Mouse (Mus musculus) ES-Bruce4 (cell line): Measurements from ENCODE around the gene Wnk4. TPM values are rescaled to one million over a fixed set of nuclear protein-coding genes. Genes with fewer than 3 reads are reported as not detected.

ENCODE experiments used
- H3K27ac ChIP-seq: 2 replicates; pipeline ENCODE4 v1.5.1; 2012; ENCODE audit warnings: low read length, inconsistent platforms; ENCODE audit not compliant: insufficient read depth
- H3K27me3 ChIP-seq: 2 replicates; pipeline ENCODE4 v1.6.1; 2012; ENCODE audit warnings: mild to moderate bottlenecking, low read length, inconsistent platforms; ENCODE audit not compliant: control insufficient read depth, poor library complexity, insufficient read depth, severe bottlenecking
- H3K36me3 ChIP-seq: 2 replicates; pipeline ENCODE4 v1.6.1; 2012; ENCODE audit warnings: inconsistent platforms, mild to moderate bottlenecking, low read length, moderate library complexity; ENCODE audit not compliant: control insufficient read depth, poor library complexity, insufficient read depth, severe bottlenecking
- H3K4me1 ChIP-seq: one replicate; pipeline ENCODE4 v1.8.1; 2011; ENCODE audit warnings: low read length; ENCODE audit not compliant: control insufficient read depth, insufficient read depth
- H3K4me3 ChIP-seq: 2 replicates; pipeline ENCODE4 v1.5.1; 2011; ENCODE audit warnings: low read depth, mild to moderate bottlenecking, low read length
- H3K9ac ChIP-seq: 2 replicates; pipeline ENCODE4 v1.6.1; 2012; ENCODE audit warnings: low read depth, mild to moderate bottlenecking, inconsistent platforms; ENCODE audit not compliant: poor library complexity, severe bottlenecking
- H3K9me3 ChIP-seq: replicated peaks from 2 replicates; pipeline ENCODE4 v1.6.1; 2012; ENCODE audit warnings: mild to moderate bottlenecking, low read length, inconsistent platforms; ENCODE audit not compliant: control insufficient read depth, poor library complexity, insufficient read depth, severe bottlenecking
- CTCF ChIP-seq: IDR thresholded peaks from one replicate; pipeline ENCODE4 v1.8.1; 2011; ENCODE audit warnings: low read depth, low read length
- EP300 ChIP-seq: IDR thresholded peaks from 2 replicates; pipeline ENCODE4 v1.6.1; 2011; ENCODE audit warnings: low read depth, low read length; ENCODE audit not compliant: insufficient read depth
- POLR2A ChIP-seq: IDR thresholded peaks from one replicate; pipeline ENCODE4 v1.8.1; 2011; ENCODE audit warnings: low read length; ENCODE audit not compliant: insufficient read depth
- polyA plus RNA-seq: library from polyadenylated mRNA; stranded (reverse); fragments of >200 nt; gene quantifications from 2 replicates; pipeline ENCODE4 v1.2.4, GENCODE M21; 2011; ENCODE audit warnings: low read depth; ENCODE audit not compliant: missing spikeins, insufficient read depth, insufficient read length

Gene Wnk4
- polyA plus RNA-seq, 1 experiment, result 0.96 TPM

GRCm38 (mm10) chr11:101255826-101256775 lies 4.3 kb upstream of the Wnk4 start:
- Histone ChIP-seq H3K4me1 (no peaks in the 10 kb centered on the region), H3K36me3 (0 out of 2 replicates have a peak, but pooled peaks cover 12% of the 10 kb centered on the region), H3K27ac (no peak overlapping the region), H3K27me3 (no peaks in the 10 kb centered on the region), H3K4me3 (no peak overlapping the region), H3K9ac (no peak overlapping the region), H3K9me3 (no peaks in the 10 kb centered on the region)
- TF ChIP-seq POLR2A (no peak), CTCF (no peak), EP300 (no peak)

GRCm38 (mm10) chr11:101259261-101259712 lies 1.1 kb upstream of the Wnk4 start:
- H3K4me3 ChIP-seq, result no peak overlapping the region
- no peak for TF ChIP-seq EP300
- TF ChIP-seq POLR2A, result no peak
- TF ChIP-seq CTCF, result no peak
- no peak overlapping the region for H3K9ac ChIP-seq
- H3K36me3 ChIP-seq, result 0 out of 2 replicates have a peak, but pooled peaks cover 12% of the 10 kb centered on the region
- no peaks in the 10 kb centered on the region for H3K9me3 ChIP-seq
- peaks cover 2% of the 10 kb centered on the region for H3K4me1 ChIP-seq
- H3K27me3 ChIP-seq, result 0 out of 2 replicates have a peak, but pooled peaks cover 4% of the 10 kb centered on the region
- no peak overlapping the region for H3K27ac ChIP-seq

- TF ChIP-seq CTCF (no peak), POLR2A (no peak)
- Histone ChIP-seq H3K36me3 (0 out of 2 replicates have a peak, but pooled peaks cover 10% of the 10 kb centered on the region), H3K9ac (peak overlapping the region; percentile 71), H3K9me3 (no peaks in the 10 kb centered on the region), H3K4me3 (peak overlapping the region; percentile 58), H3K27me3 (0 out of 2 replicates have a peak, but pooled peaks cover 5% of the 10 kb centered on the region), H3K27ac (no peak overlapping the region), H3K4me1 (peaks cover 2% of the 10 kb centered on the region)
Observed at GRCm38 (mm10) chr11:101260826-101261380, 536 bp downstream of the Wnk4 start.

DNA sequence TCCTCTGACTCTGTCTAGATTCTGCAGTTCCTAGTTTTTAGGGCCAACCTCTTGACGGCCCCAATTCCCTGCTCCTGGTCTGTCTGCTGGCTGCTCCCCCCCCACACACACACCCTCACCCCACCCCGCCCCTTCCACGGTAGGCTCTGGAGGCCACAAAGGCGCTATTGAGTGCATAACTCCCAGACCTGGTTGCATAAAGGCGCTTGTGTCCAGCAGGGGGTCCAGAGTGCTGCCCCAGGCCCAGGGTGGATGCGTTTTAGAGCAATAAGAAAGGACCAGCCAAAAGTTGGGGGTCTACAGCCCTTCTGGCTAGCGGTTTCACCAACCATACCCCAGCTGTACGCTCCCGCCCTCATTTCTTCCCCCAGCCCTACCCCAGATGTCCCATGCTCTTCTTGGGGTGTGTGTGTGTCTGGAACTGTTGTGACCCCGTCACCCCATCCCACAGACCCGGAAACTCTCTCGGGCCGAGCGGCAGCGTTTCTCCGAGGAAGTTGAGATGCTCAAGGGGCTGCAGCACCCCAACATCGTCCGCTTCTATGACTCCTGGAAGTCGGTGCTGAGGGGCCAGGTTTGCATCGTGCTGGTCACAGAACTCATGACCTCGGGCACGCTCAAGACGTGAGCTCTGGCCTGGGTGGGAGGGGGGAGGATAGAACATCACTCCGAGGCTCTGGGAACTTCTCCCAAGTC lies 2.1 kb downstream of the Wnk4 start:
- TF ChIP-seq CTCF, result no peak
- no peak for TF ChIP-seq EP300
- no peak for TF ChIP-seq POLR2A
- no peaks in the 10 kb centered on the region for H3K9me3 ChIP-seq
- H3K4me1 ChIP-seq, result peaks cover 2% of the 10 kb centered on the region
- H3K36me3 ChIP-seq, result 0 out of 2 replicates have a peak, but pooled peaks cover under 1% of the 10 kb centered on the region
- no peak overlapping the region for H3K27ac ChIP-seq
- H3K27me3 ChIP-seq, result peaks cover 8% of the 10 kb centered on the region; the same call in 1 of the 2 replicates
- H3K4me3 ChIP-seq, result 0 out of 2 replicates have a peak overlapping the region, but pooled peaks have one; percentile 9
- no peak overlapping the region for H3K9ac ChIP-seq

DNA sequence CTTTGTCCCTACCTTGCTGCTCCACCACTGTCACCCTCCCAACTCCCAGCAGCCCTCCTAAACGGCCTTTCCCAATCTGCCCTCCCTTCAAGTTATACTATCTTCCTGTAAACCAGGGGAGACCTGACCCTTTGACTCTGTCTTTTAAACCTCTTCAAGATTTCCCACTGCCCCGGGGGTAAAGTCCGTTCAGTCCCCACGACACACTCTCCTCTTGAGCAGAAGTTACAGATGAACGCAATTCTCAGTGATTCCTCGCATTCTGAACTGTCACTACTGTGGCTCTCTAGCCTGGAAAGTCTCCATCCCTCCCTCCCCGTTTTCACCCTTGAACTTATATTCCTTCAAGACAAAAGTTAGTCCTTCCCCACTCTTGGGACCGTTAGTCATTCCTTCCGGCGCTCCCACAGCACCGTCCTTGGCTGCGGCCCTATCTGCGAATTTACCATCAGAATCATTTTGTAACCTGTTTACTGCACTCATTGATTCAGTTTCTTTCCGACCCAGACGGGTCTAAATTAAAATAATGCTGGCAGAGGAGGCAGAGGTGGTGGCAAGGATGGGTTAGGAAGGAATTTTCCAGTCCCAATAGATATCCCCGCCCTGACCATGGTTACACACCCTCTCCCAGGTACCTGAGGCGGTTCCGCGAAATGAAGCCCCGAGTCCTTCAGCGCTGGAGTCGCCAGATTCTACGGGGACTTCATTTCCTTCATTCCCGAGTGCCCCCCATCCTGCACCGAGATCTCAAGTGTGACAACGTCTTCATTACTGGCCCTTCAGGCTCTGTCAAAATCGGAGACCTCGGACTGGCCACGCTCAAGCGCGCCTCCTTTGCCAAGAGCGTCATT lies 3.0 kb downstream of the Wnk4 start:
- H3K9ac ChIP-seq, result no peak overlapping the region
- no peak for TF ChIP-seq POLR2A
- TF ChIP-seq EP300, result no peak
- no peak for TF ChIP-seq CTCF
- H3K27ac ChIP-seq, result no peak overlapping the region
- peaks cover 8% of the 10 kb centered on the region; the same call in 1 of the 2 replicates for H3K27me3 ChIP-seq
- no peaks in the 10 kb centered on the region for H3K9me3 ChIP-seq
- H3K4me1 ChIP-seq, result peaks cover 2% of the 10 kb centered on the region
- H3K4me3 ChIP-seq, result no peak overlapping the region
- H3K36me3 ChIP-seq, result no peaks in the 10 kb centered on the region
